Mouse (Mus musculus): ENCODE data around the gene Ttc4. TPM values are rescaled to one million over a fixed set of nuclear protein-coding genes. Genes with fewer than 3 reads are reported as not detected.
A peak's percentile ranks its signal among the peaks of the same experiment; 100 is the strongest.

Ttc4 gene
- 158 TPM in 2 replicates for polyA plus RNA-seq (2015; fragmentation: Nextera tagmentation; extraction: Ambion mirVana)

GRCm38 (mm10) chr4:106678442-106679118 is at the start of gene Ttc4:
Ttc4 (minus strand) TSS chr4:106678944.
- Histone ChIP-seq H3K9me3 (no peaks in the 10 kb centered on the region), H3K4me3 (peak within 1 kb of the TSS; percentile 76), H3K27ac (0 out of 2 replicates have a peak within 1 kb of the TSS, but pooled peaks have one; percentile 31), H3K4me1 (peaks cover 10% of the 10 kb centered on the region), H3K36me3 (replicated peaks) (peaks cover 16% of the 10 kb centered on the region; the same call in 1 of the 2 replicates), H3K9ac (peak within 1 kb of the TSS; percentile 65), H3K27me3 (replicated peaks) (no peaks in the 10 kb centered on the region), H3K4me2 (peak within 1 kb of the TSS; percentile 67)
- under 1% methylated on average over 43 of the region's 43 CpGs for WGBS
- ATAC-seq (replicated peaks), result peak; percentile 97

- no peak overlapping the region for H3K4me3 ChIP-seq
- H3K4me2 ChIP-seq, result no peak overlapping the region
- H3K27ac ChIP-seq, result no peak overlapping the region
- WGBS, result 84% methylated on average over 4 of the region's 4 CpGs
- no peak overlapping the region for H3K9ac ChIP-seq
- no peaks in the 10 kb centered on the region for H3K36me3 ChIP-seq (replicated peaks)
- ATAC-seq (replicated peaks), result no peak
- no peaks in the 10 kb centered on the region for H3K27me3 ChIP-seq (replicated peaks)
- no peaks in the 10 kb centered on the region for H3K4me1 ChIP-seq
- H3K9me3 ChIP-seq, result no peaks in the 10 kb centered on the region
Measured at GRCm38 (mm10) chr4:106720631-106721030, 41.9 kb upstream of the Ttc4 start.

DNA sequence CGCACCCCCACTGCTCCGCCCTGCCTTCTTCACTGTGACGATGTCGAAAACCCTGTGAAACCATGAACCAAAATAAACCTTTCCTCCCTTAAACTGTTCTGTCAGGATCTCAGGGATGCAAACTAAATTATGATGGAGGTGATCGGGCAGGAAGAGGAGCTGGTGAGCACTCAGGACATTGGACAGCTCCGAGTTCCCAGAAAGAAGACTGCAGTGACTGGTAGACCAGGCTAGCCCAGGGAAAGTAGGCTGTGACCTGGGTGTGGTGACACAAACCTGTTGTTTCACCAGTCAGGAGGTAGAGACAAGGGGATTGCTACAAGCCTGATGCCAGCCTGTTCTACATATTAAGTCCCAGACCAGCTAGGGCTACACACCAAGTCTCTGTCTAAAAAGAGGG is 34.9 kb upstream of the Ttc4 start:
- ATAC-seq (replicated peaks), result no peak
- Histone ChIP-seq H3K27me3 (replicated peaks) (no peaks in the 10 kb centered on the region), H3K9me3 (no peaks in the 10 kb centered on the region), H3K27ac (no peak overlapping the region), H3K4me1 (no peaks in the 10 kb centered on the region), H3K9ac (no peak overlapping the region), H3K4me3 (no peak overlapping the region), H3K36me3 (replicated peaks) (no peaks in the 10 kb centered on the region), H3K4me2 (no peak overlapping the region)
- WGBS, result 88% methylated on average over 6 of the region's 6 CpGs

DNA sequence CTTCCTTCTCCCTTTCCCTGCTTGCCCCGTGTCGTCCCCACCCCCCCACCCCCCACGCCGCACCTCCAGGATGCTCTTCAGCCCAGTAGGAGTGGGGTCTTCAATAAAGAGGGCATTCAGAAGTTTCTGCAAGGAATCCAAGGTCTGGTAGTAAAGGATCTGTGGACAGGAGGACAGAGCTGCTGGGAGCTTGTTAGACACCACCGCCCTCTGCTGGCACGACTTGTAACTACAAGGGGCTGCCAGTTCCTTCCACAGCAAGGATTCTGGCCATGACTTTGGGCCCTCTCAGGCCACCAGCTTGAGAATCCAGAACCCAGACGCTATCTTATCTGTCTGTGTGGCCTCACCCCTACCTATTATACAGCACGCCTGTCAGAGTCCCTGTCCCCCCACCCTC is 29.7 kb upstream of the Ttc4 start:
- no peaks in the 10 kb centered on the region for H3K9me3 ChIP-seq
- no peak overlapping the region for H3K4me3 ChIP-seq
- H3K4me2 ChIP-seq, result no peak overlapping the region
- H3K4me1 ChIP-seq, result peaks cover 21% of the 10 kb centered on the region
- 2% methylated on average over 8 of the region's 8 CpGs for WGBS
- ATAC-seq (replicated peaks), result peak; percentile 57
- H3K27ac ChIP-seq, result no peak overlapping the region
- no peak overlapping the region for H3K9ac ChIP-seq
- H3K36me3 ChIP-seq (replicated peaks), result no peaks in the 10 kb centered on the region
- no peaks in the 10 kb centered on the region for H3K27me3 ChIP-seq (replicated peaks)

DNA sequence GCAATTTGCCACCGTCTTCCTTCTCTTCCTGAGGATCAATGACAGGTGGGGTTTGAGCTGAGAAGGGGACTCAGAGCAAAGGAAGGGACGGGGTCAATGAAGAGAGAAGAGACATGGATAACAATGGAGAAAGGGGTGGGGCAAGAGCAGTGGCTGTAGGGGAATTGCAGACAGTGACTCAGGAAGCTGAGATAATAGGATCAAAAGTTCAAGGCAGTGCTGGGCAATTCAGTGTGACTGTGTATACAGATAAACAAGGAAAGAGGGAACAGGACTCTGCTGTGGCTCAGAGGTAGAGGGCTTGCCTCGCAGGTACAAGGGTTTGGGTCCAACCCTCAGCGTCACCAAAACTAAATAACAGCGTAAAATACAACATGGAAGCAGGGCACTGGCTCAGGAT is 29.2 kb upstream of the Ttc4 start:
- Histone ChIP-seq H3K36me3 (replicated peaks) (no peaks in the 10 kb centered on the region), H3K4me3 (no peak overlapping the region), H3K9me3 (no peaks in the 10 kb centered on the region), H3K27ac (no peak overlapping the region), H3K4me1 (peaks cover 21% of the 10 kb centered on the region), H3K4me2 (no peak overlapping the region), H3K27me3 (replicated peaks) (no peaks in the 10 kb centered on the region), H3K9ac (no peak overlapping the region)
- WGBS, result 43% methylated on average over 5 of the region's 5 CpGs
- ATAC-seq (replicated peaks), result peak; percentile 21; the same call in 1 of the 2 replicates

DNA sequence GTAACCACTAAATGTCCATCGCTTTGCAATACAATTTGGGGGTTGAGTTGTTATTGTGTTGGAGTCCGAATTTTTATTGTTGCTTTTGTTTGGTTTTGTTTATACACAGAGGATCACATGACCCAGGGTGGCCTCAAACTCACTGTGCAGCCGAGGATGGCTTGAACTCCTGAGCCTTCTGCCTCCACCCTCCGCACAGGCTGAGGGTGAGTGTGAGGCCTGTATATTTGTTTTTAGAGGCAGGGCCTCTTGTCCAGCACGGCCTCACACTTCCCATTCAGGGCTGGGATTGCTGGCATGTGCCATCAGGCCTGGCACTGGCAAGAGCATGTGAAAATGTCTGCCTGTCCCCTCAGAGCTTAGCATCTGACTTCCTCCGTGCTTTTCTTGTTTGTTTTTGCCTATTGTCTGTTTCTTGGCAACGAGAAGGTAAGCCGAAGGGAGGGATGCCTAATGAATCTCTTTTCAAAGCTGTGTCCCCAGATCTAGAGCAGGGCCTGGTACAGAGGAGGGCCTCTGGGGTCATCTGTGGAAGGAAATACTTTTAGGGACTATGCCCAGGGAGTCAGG is 26.4 kb upstream of the Ttc4 start:
- no peak for ATAC-seq (replicated peaks)
- Histone ChIP-seq H3K4me1 (peaks cover 34% of the 10 kb centered on the region), H3K4me3 (no peak overlapping the region), H3K9ac (peak overlapping the region; percentile 8; the same call in 1 of the 2 replicates), H3K4me2 (no peak overlapping the region), H3K36me3 (replicated peaks) (no peaks in the 10 kb centered on the region), H3K27me3 (replicated peaks) (no peaks in the 10 kb centered on the region), H3K9me3 (no peaks in the 10 kb centered on the region), H3K27ac (peak overlapping the region; percentile 40)
- WGBS, result 20% methylated on average over 8 of the region's 8 CpGs

GRCm38 (mm10) chr4:106704416-106704815 is 25.7 kb upstream of the Ttc4 start:
- Histone ChIP-seq H3K4me1 (peaks cover 42% of the 10 kb centered on the region), H3K36me3 (replicated peaks) (no peaks in the 10 kb centered on the region), H3K27ac (peak overlapping the region; percentile 40), H3K27me3 (replicated peaks) (no peaks in the 10 kb centered on the region), H3K9me3 (no peaks in the 10 kb centered on the region), H3K9ac (peak overlapping the region; percentile 8; the same call in 1 of the 2 replicates), H3K4me3 (no peak overlapping the region), H3K4me2 (no peak overlapping the region)
- peak; percentile 15; the same call in 1 of the 2 replicates for ATAC-seq (replicated peaks)
- 58% methylated on average over 11 of the region's 11 CpGs for WGBS

DNA sequence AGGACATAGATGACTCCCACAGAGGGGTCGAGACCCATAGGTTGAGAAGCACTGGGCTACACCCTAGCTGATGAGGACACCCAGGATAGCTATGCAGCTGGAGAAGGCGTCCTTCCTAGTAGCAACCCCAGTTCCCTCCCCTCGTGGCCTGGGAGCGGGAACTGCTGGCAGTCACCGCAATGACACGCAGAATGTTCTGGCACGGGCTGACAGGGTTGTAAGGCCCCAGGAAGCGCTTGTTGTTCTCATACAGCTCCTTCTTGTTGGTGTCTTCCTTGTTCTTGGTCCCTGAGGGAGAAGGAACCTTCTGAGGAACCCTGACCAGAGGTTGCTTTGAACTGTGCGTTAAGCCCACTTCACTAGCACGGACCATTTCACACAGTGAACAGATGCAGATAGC is 25.2 kb upstream of the Ttc4 start:
- H3K27me3 ChIP-seq (replicated peaks), result no peaks in the 10 kb centered on the region
- H3K4me3 ChIP-seq, result no peak overlapping the region
- no peak overlapping the region for H3K4me2 ChIP-seq
- ATAC-seq (replicated peaks), result no peak
- peaks cover 42% of the 10 kb centered on the region for H3K4me1 ChIP-seq
- H3K36me3 ChIP-seq (replicated peaks), result no peaks in the 10 kb centered on the region
- no peak overlapping the region for H3K9ac ChIP-seq
- H3K9me3 ChIP-seq, result no peaks in the 10 kb centered on the region
- WGBS, result 81% methylated on average over 10 of the region's 10 CpGs
- H3K27ac ChIP-seq, result peak overlapping the region; percentile 40

DNA sequence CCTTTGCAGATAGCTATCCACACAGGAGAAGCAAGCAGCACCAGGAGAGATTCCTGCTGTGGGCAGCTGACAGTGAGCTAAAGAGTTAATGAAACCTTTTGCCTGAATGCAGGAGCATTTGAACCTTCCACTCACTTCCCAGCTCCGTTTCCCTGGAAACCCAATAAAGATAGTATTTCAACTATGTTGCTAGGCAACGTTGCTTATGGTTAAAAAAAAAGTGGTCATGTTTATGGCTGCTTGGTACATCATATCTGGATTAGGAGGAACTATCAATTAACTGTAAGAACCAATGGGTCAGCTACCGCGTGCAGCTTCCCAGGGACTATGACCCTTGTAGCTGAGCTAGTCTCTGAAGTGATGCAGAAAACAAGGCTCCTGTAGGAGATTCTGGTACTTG is 22.1 kb upstream of the Ttc4 start:
- H3K36me3 ChIP-seq (replicated peaks), result no peaks in the 10 kb centered on the region
- H3K4me3 ChIP-seq, result no peak overlapping the region
- no peaks in the 10 kb centered on the region for H3K27me3 ChIP-seq (replicated peaks)
- no peaks in the 10 kb centered on the region for H3K9me3 ChIP-seq
- H3K4me1 ChIP-seq, result peaks cover 40% of the 10 kb centered on the region
- H3K9ac ChIP-seq, result no peak overlapping the region
- ATAC-seq (replicated peaks), result peak; percentile 45
- peak overlapping the region; percentile 25 for H3K4me2 ChIP-seq
- 34% methylated on average over 4 of the region's 4 CpGs for WGBS
- H3K27ac ChIP-seq, result peak overlapping the region; percentile 81

DNA sequence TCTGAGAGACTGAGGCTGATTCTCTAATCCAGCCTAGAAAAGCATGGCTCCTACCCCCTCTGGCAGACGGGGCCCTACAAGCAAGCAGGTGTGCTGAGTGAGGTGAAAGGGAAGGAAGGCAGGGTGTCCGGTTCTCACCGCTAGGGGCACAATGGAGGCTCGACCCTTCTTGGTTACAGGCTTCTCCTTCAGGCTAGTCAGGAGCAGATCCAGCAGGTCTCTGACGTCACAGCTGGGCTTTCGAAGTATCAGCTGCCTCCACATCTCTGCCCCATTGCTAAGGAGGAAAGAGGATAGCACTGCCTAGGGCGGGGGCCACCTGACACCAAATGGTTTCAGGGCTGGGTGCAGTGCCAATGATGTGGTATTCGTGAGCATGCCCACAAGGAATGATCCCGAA is 21.2 kb upstream of the Ttc4 start:
- peak overlapping the region; percentile 81 for H3K27ac ChIP-seq
- H3K9me3 ChIP-seq, result no peaks in the 10 kb centered on the region
- H3K4me2 ChIP-seq, result no peak overlapping the region
- 20% methylated on average over 9 of the region's 9 CpGs for WGBS
- H3K36me3 ChIP-seq (replicated peaks), result no peaks in the 10 kb centered on the region
- H3K4me3 ChIP-seq, result no peak overlapping the region
- peak; percentile 38; the same call in 1 of the 2 replicates for ATAC-seq (replicated peaks)
- H3K9ac ChIP-seq, result no peak overlapping the region
- peaks cover 33% of the 10 kb centered on the region for H3K4me1 ChIP-seq
- H3K27me3 ChIP-seq (replicated peaks), result no peaks in the 10 kb centered on the region

GRCm38 (mm10) chr4:106693841-106694430 is 15.2 kb upstream of the Ttc4 start:
- Histone ChIP-seq H3K4me2 (no peak overlapping the region), H3K4me1 (no peaks in the 10 kb centered on the region; the same call in 1 of the 2 replicates), H3K4me3 (no peak overlapping the region), H3K27ac (no peak overlapping the region), H3K27me3 (replicated peaks) (0 out of 2 replicates have a peak, but pooled peaks cover 6% of the 10 kb centered on the region), H3K36me3 (replicated peaks) (no peaks in the 10 kb centered on the region), H3K9me3 (no peaks in the 10 kb centered on the region), H3K9ac (no peak overlapping the region)
- no peak for ATAC-seq (replicated peaks)
- 84% methylated on average over 15 of the region's 15 CpGs for WGBS

DNA sequence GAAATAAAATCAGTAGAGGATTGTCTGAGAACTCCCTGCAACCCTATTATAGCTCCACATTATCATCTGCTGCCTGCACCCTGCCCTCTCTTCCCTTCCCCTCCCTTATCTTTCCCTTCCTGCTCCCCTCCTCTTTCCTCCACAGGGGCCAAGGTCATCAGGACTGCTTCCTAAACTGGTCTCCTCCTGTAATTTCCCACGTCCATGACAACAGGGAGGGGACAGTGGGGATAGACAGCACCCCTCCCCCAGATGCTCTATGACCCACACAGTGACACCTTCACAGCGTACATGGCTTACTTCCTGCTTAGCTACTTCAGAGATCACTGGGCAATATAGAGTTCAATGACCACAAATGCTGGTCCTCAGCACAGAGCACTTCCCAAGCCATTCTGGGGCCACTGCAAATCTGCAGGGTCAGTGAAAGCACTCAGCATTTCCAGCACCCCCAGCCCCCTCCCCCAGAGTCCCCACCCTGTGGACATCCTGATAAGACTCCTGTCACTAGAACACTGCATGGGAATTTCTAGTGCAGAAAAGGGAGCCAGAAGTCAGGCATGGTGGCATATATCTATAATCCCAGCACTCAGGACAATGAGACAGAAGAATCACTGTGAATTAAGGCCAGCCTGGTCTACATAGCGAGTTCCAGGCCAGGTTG is 10.0 kb upstream of the Ttc4 start:
- no peak overlapping the region for H3K9ac ChIP-seq
- H3K36me3 ChIP-seq (replicated peaks), result no peaks in the 10 kb centered on the region
- 0 out of 2 replicates have a peak, but pooled peaks cover 6% of the 10 kb centered on the region for H3K27me3 ChIP-seq (replicated peaks)
- H3K9me3 ChIP-seq, result no peaks in the 10 kb centered on the region
- H3K27ac ChIP-seq, result no peak overlapping the region
- H3K4me1 ChIP-seq, result no peaks in the 10 kb centered on the region
- ATAC-seq (replicated peaks), result no peak
- no peak overlapping the region for H3K4me2 ChIP-seq
- no peak overlapping the region for H3K4me3 ChIP-seq
- WGBS, result 53% methylated on average over 3 of the region's 3 CpGs

Data from midbrain, embryonic 15.5 days (tissue).